ENCODE assay signal across 8 mouse cellular contexts in the genomic region with DNA sequence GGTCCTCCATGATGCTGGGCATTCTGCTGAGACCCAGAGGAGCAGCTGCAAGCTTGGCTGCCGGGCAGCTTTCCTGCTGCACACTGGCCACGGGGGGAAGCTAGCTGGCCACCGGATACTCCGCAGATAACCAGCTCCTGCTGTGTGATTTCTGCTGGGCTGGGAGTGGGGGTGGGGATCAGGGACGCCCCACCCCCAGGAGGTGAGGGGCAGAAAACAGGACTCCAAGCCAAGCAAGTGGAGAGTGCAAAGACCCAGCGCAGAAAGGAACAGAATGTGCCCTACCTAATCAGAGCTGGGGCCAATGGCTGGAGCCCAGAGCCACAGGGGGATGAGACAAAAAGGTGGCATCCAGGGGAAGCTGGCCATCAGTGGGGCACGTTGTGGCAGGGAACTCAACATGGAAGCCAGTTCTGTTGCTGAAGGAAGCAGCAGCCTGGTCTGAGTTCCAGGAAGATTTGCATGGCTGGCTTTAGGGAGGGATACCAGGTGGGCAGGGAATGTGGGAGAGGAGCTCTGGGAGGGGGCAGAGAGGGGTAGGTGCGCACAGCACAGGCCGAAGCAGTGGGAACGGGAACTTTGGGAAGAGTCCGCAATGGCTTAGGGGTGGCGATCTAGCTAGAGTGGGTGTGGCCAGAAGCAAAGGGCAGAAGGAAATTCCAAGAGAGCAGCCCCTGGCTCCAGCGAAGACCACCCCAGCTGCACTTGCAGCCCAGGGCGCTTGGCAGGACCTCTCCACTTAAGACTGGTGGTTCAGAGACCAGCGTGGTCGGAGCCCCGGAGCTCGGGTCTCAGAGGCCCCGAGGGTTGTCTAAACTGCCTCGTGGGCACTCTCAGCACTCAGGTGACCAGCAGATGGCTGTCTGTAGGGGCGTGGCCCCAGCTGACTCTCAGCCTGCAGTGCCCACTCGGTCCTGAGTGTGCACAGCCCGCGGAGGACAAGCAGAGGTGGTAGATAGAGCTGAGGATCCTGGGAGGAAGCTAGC.
DNase-seq lines count a peak whose midpoint lies in the region; ATAC-seq and TF ChIP-seq lines count a peak whose summit lies in the region.

No protein-coding gene starts in this region.

- TF ChIP-seq CTCF in ES-Bruce4 (IDR thresholded peaks at IDR 0.05; ENCODE audit: low read depth, low read length), result no peak

- H3K4me1 ChIP-seq in ES-Bruce4 (ENCODE audit: control insufficient read depth, insufficient read depth, low read length), result peaks cover 13% of the 10 kb centered on the region
- H3K4me1 ChIP-seq in forebrain, embryonic 13.5 days, result peaks cover 78% of the 10 kb centered on the region
- H3K4me1 ChIP-seq in hindbrain, embryonic 11.5 days (replicated peaks; ENCODE audit: control insufficient read depth, insufficient read depth, low read length), result peaks cover 55% of the 10 kb centered on the region
- H3K4me1 ChIP-seq in limb, embryonic 14.5 days (ENCODE audit: control insufficient read depth, insufficient read depth, low read length), result peaks cover 73% of the 10 kb centered on the region
- peaks cover 69% of the 10 kb centered on the region for H3K4me1 ChIP-seq in midbrain, embryonic 16.5 days (ENCODE audit: control insufficient read depth, insufficient read depth, low read length)

- peak overlapping the region; percentile 6 for H3K9ac ChIP-seq in ES-Bruce4 (ENCODE audit: low read depth, poor library complexity, severe bottlenecking)
- peak overlapping the region; percentile 53 for H3K9ac ChIP-seq in forebrain, embryonic 13.5 days
- H3K9ac ChIP-seq in hindbrain, embryonic 11.5 days (ENCODE audit: low read depth, low read length), result peak overlapping the region; percentile 59
- peak overlapping the region; percentile 36; the same call in 1 of the 2 replicates for H3K9ac ChIP-seq in limb, embryonic 14.5 days (ENCODE audit: low read depth, low read length, severe bottlenecking)
- peak overlapping the region; percentile 42 for H3K9ac ChIP-seq in midbrain, embryonic 16.5 days (ENCODE audit: low read depth, low read length)

- no peaks in the 10 kb centered on the region for H3K36me3 ChIP-seq in ES-Bruce4 (ENCODE audit: control insufficient read depth, insufficient read depth, low read length, poor library complexity, severe bottlenecking)
- H3K36me3 ChIP-seq in forebrain, embryonic 13.5 days (ENCODE audit: poor library complexity, severe bottlenecking), result no peaks in the 10 kb centered on the region
- H3K36me3 ChIP-seq in hindbrain, embryonic 11.5 days (ENCODE audit: control insufficient read depth, insufficient read depth, low read length), result no peaks in the 10 kb centered on the region
- no peaks in the 10 kb centered on the region for H3K36me3 ChIP-seq in limb, embryonic 14.5 days (ENCODE audit: control insufficient read depth, insufficient read depth, low read length)
- H3K36me3 ChIP-seq in midbrain, embryonic 16.5 days (ENCODE audit: control insufficient read depth, insufficient read depth, low read length), result no peaks in the 10 kb centered on the region

- no peaks in the 10 kb centered on the region for H3K9me3 ChIP-seq in ES-Bruce4 (replicated peaks; ENCODE audit: control insufficient read depth, insufficient read depth, low read length, poor library complexity, severe bottlenecking)
- H3K9me3 ChIP-seq in forebrain, embryonic 13.5 days (replicated peaks), result no peaks in the 10 kb centered on the region
- no peaks in the 10 kb centered on the region for H3K9me3 ChIP-seq in hindbrain, embryonic 11.5 days (ENCODE audit: control insufficient read depth, low read length)
- no peaks in the 10 kb centered on the region for H3K9me3 ChIP-seq in limb, embryonic 14.5 days (ENCODE audit: control insufficient read depth, low read length)
- no peaks in the 10 kb centered on the region for H3K9me3 ChIP-seq in midbrain, embryonic 16.5 days (replicated peaks; ENCODE audit: control insufficient read depth, low read length, poor library complexity, severe bottlenecking)

- no peaks in the 10 kb centered on the region for H3K27me3 ChIP-seq in ES-Bruce4 (ENCODE audit: control insufficient read depth, insufficient read depth, low read length, poor library complexity, severe bottlenecking)
- H3K27me3 ChIP-seq in forebrain, embryonic 13.5 days, result no peaks in the 10 kb centered on the region
- no peaks in the 10 kb centered on the region for H3K27me3 ChIP-seq in hindbrain, embryonic 11.5 days (ENCODE audit: control insufficient read depth, insufficient read depth, low read length)
- no peaks in the 10 kb centered on the region for H3K27me3 ChIP-seq in limb, embryonic 14.5 days (ENCODE audit: control insufficient read depth, insufficient read depth, low read length)
- H3K27me3 ChIP-seq in midbrain, embryonic 16.5 days (ENCODE audit: control insufficient read depth, insufficient read depth, low read depth, low read length), result no peaks in the 10 kb centered on the region

- no peak for ATAC-seq in forebrain, embryonic 13.5 days
- no peak for ATAC-seq in hindbrain, embryonic 11.5 days (ENCODE audit: low FRiP score)
- ATAC-seq in limb, embryonic 14.5 days (ENCODE audit: low FRiP score, low read depth), result no peak
- ATAC-seq in midbrain, embryonic 16.5 days, result no peak
- ATAC-seq in megakaryocyte progenitor cell, adult 5-6 weeks (replicated peaks; ENCODE audit: poor library complexity), result no peak

- TF ChIP-seq POLR2A in ES-Bruce4 (IDR thresholded peaks at IDR 0.05; ENCODE audit: insufficient read depth, low read length), result no peak
- TF ChIP-seq POLR2A in limb, embryonic 14.5 days (IDR thresholded peaks at IDR 0.05; ENCODE audit: borderline replicate concordance, extremely low read depth, insufficient read depth, insufficient read length), result no peak

- H3K4me3 ChIP-seq in ES-Bruce4 (ENCODE audit: low read depth, low read length), result peak overlapping the region; percentile 15
- H3K4me3 ChIP-seq in forebrain, embryonic 13.5 days, result no peak overlapping the region
- no peak overlapping the region for H3K4me3 ChIP-seq in hindbrain, embryonic 11.5 days (ENCODE audit: low read depth, low read length)
- peak overlapping the region; percentile 11; the same call in 1 of the 2 replicates for H3K4me3 ChIP-seq in limb, embryonic 14.5 days (replicated peaks; ENCODE audit: low read length)
- H3K4me3 ChIP-seq in midbrain, embryonic 16.5 days (ENCODE audit: low read depth, low read length), result no peak overlapping the region

- 0 out of 2 replicates have a peak, but pooled peaks have one; percentile 4 for TF ChIP-seq EP300 in ES-Bruce4 (IDR thresholded peaks at IDR 0.05; ENCODE audit: insufficient read depth, low read depth, low read length)

- peak; percentile 85 for DNase-seq in brain, adult 2 months (ENCODE audit: low read depth, low spot score)
- DNase-seq in hindbrain, embryonic 11.5 days (ENCODE audit: low spot score), result peak; percentile 64
- DNase-seq in limb, embryonic 14.5 days (ENCODE audit: low spot score), result no peak
- no peak for DNase-seq in right cerebral cortex, postnatal 14 days

- H3K4me2 ChIP-seq in forebrain, embryonic 13.5 days, result peak overlapping the region; percentile 72
- peak overlapping the region; percentile 26 for H3K4me2 ChIP-seq in hindbrain, embryonic 11.5 days (replicated peaks; ENCODE audit: low read depth, low read length)
- peak overlapping the region; percentile 34 for H3K4me2 ChIP-seq in limb, embryonic 14.5 days (replicated peaks; ENCODE audit: low read depth, low read length, severe bottlenecking)
- 0 out of 2 replicates have a peak overlapping the region, but pooled peaks have one; percentile 7 for H3K4me2 ChIP-seq in midbrain, embryonic 16.5 days (ENCODE audit: low read length)

- 2% methylated on average over 24 of the region's 24 CpGs for WGBS in forebrain, embryonic 13.5 days
- 1% methylated on average over 24 of the region's 24 CpGs for WGBS in hindbrain, embryonic 11.5 days
- WGBS in limb, embryonic 14.5 days, result 4% methylated on average over 21 of the region's 24 CpGs
- 2% methylated on average over 24 of the region's 24 CpGs for WGBS in midbrain, embryonic 16.5 days

- H3K27ac ChIP-seq in ES-Bruce4 (ENCODE audit: insufficient read depth, low read length), result 0 out of 2 replicates have a peak overlapping the region, but pooled peaks have one; percentile 3
- H3K27ac ChIP-seq in forebrain, embryonic 13.5 days, result peak overlapping the region; percentile 100
- peak overlapping the region; percentile 100 for H3K27ac ChIP-seq in hindbrain, embryonic 11.5 days (ENCODE audit: low read depth, low read length)
- peak overlapping the region; percentile 74 for H3K27ac ChIP-seq in limb, embryonic 14.5 days (replicated peaks; ENCODE audit: low read depth, low read length)
- peak overlapping the region; percentile 100 for H3K27ac ChIP-seq in midbrain, embryonic 16.5 days (ENCODE audit: low read length)

Comparison
In these comparisons a context has a peak if more than half of its experiments do, and no peak if none do; other contexts are left out.
1. H3K27ac ChIP-seq: peak in every context shown above with its lines; median percentile 100 in forebrain, embryonic 13.5 days; 100 in hindbrain, embryonic 11.5 days; 100 in midbrain, embryonic 16.5 days; 74 in limb, embryonic 14.5 days; 3 in ES-Bruce4.
2. H3K4me3 ChIP-seq: peak in ES-Bruce4 (single experiment) and limb, embryonic 14.5 days (single experiment); none in forebrain, embryonic 13.5 days (single experiment), hindbrain, embryonic 11.5 days (single experiment) and midbrain, embryonic 16.5 days (single experiment).
3. H3K9ac ChIP-seq: peak in every context shown above with its lines; median percentile 59 in hindbrain, embryonic 11.5 days; 53 in forebrain, embryonic 13.5 days; 42 in midbrain, embryonic 16.5 days; 36 in limb, embryonic 14.5 days; 6 in ES-Bruce4.
4. DNase-seq: peak in brain, adult 2 months (single experiment) and hindbrain, embryonic 11.5 days (single experiment); none in limb, embryonic 14.5 days (single experiment) and right cerebral cortex, postnatal 14 days (single experiment).
5. H3K4me2 ChIP-seq: peak in every context shown above with its lines; median percentile 72 in forebrain, embryonic 13.5 days; 34 in limb, embryonic 14.5 days; 26 in hindbrain, embryonic 11.5 days; 7 in midbrain, embryonic 16.5 days.